Mouse (Mus musculus) kidney, embryonic 14.5 days (tissue): ENCODE measurements at regions not wholly inside any gene's neighbourhood (a gene's known extent, or its start where the extent isn't known, plus 50 kb on each side); places are given as distances from the start of the nearest gene placed in this dataset.

Experiments
- ATAC-seq: fragments of 200-750 bp; cut with Nextera tagmentation; 2 replicates; pipeline ENCODE4 v1.8.0; 2017; ENCODE audit warnings: moderate number of reproducible peaks, mild to moderate bottlenecking, moderate TSS enrichment, moderate library complexity; ENCODE audit not compliant: low FRiP score, low TSS enrichment
- H3K27ac ChIP-seq: fragments of 300-500 bp; sonication (generic); 2 replicates; pipeline ENCODE4 v1.5.1; 2014; ENCODE audit warnings: low read depth, mild to moderate bottlenecking, low read length, moderate library complexity, mixed read lengths
- H3K27me3 ChIP-seq: fragments of 300-500 bp; sonication (generic); 2 replicates; pipeline ENCODE4 v1.6.1; 2014; ENCODE audit warnings: mild to moderate bottlenecking, low read length; ENCODE audit not compliant: control insufficient read depth, insufficient read depth
- H3K36me3 ChIP-seq: fragments of 300-500 bp; sonication (generic); 2 replicates; pipeline ENCODE4 v1.6.1; 2014; ENCODE audit warnings: low read length, mixed read lengths; ENCODE audit not compliant: control insufficient read depth, insufficient read depth
- H3K4me1 ChIP-seq: fragments of 300-500 bp; sonication (generic); 2 replicates; pipeline ENCODE4 v1.6.1; 2014; ENCODE audit warnings: low read length, mixed read lengths; ENCODE audit not compliant: control insufficient read depth, insufficient read depth
- H3K4me2 ChIP-seq: fragments of 300-500 bp; sonication (generic); replicated peaks from 2 replicates; pipeline ENCODE4 v1.6.1; 2014; ENCODE audit warnings: low read depth, mild to moderate bottlenecking, low read length
- H3K4me3 ChIP-seq: fragments of 300-500 bp; sonication (generic); 2 replicates; pipeline ENCODE4 v1.5.1; 2014; ENCODE audit warnings: mild to moderate bottlenecking, low read length
- H3K9ac ChIP-seq: fragments of 300-500 bp; sonication (generic); 2 replicates; pipeline ENCODE4 v1.6.1; 2014; ENCODE audit warnings: low read depth, mild to moderate bottlenecking, low read length, moderate library complexity
- H3K9me3 ChIP-seq: fragments of 300-500 bp; sonication (generic); 2 replicates; pipeline ENCODE4 v1.6.1; 2016; ENCODE audit warnings: low read length; ENCODE audit not compliant: control insufficient read depth
- WGBS: fragments of 180-500 bp; shearing (Covaris S2); extraction: QIAGEN DNeasy Blood & Tissue Kit; methylation state at CpG from one replicate; pipeline ENCODE4 v1.1.7; 2014; 5-methylcytosine and 5-hydroxymethylcytosine counted together

DNA sequence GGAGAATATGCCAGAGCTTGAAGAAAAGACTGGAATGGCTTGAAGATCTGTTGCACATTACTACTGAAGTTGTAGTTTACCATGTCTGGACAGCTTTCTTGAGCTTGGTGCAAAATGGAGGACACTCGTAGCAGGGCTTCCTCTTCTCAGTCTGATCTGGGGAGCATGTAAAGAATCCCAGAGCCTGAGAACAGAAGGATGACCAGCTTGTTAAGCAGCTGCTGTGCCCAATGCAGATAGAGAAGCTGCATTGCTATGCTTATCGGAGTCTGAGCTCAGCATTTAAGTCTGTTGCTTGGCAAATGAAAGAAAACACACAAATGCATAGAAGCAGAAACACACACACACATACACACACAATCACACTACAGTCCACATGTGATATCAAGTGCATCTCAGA, 76.9 kb upstream of the Tnc start:
- H3K4me1 ChIP-seq, result no peaks in the 10 kb centered on the region
- H3K36me3 ChIP-seq, result no peaks in the 10 kb centered on the region
- no peak overlapping the region for H3K27ac ChIP-seq
- H3K4me2 ChIP-seq, result no peak overlapping the region
- H3K27me3 ChIP-seq, result no peaks in the 10 kb centered on the region
- no peak overlapping the region for H3K9ac ChIP-seq
- ATAC-seq, result no peak
- WGBS, result 86% methylated on average over 2 of the region's 2 CpGs
- H3K9me3 ChIP-seq, result no peaks in the 10 kb centered on the region
- no peak overlapping the region for H3K4me3 ChIP-seq

- no peaks in the 10 kb centered on the region for H3K4me1 ChIP-seq
- no peak overlapping the region for H3K9ac ChIP-seq
- H3K9me3 ChIP-seq, result no peaks in the 10 kb centered on the region
- H3K4me2 ChIP-seq, result no peak overlapping the region
- H3K4me3 ChIP-seq, result no peak overlapping the region
- no peaks in the 10 kb centered on the region for H3K36me3 ChIP-seq
- WGBS, result 68% methylated on average over 4 of the region's 4 CpGs
- no peak for ATAC-seq
- H3K27me3 ChIP-seq, result no peaks in the 10 kb centered on the region
- no peak overlapping the region for H3K27ac ChIP-seq
Observed at GRCm38 (mm10) chr4:64098247-64098646, 51.4 kb upstream of the Tnc start.
